Mouse (Mus musculus) intestine, embryonic 15.5 days (tissue): ENCODE data around the gene Hoxc5. TPM values are rescaled to one million over a fixed set of nuclear protein-coding genes. Genes with fewer than 3 reads are reported as not detected.

Experiments
- ATAC-seq: fragments of 200-750 bp; cut with Nextera tagmentation; 2 replicates; pipeline ENCODE4 v1.8.0; 2017; ENCODE audit warnings: moderate TSS enrichment, moderate library complexity
- H3K27ac ChIP-seq: fragments of 300-500 bp; sonication (generic); 2 replicates; pipeline ENCODE4 v1.5.1; 2015; ENCODE audit warnings: mild to moderate bottlenecking, inconsistent platforms
- H3K27me3 ChIP-seq: fragments of 300-500 bp; sonication (generic); replicated peaks from 2 replicates; pipeline ENCODE4 v1.6.1; 2015; ENCODE audit warnings: inconsistent platforms
- H3K36me3 ChIP-seq: fragments of 300-500 bp; sonication (generic); 2 replicates; pipeline ENCODE4 v1.6.1; 2015; ENCODE audit warnings: inconsistent platforms
- H3K4me1 ChIP-seq: fragments of 300-500 bp; sonication (generic); replicated peaks from 2 replicates; pipeline ENCODE4 v1.6.1; 2015; ENCODE audit warnings: inconsistent platforms
- H3K4me2 ChIP-seq: fragments of 300-500 bp; sonication (generic); replicated peaks from 2 replicates; pipeline ENCODE4 v1.6.1; 2015; ENCODE audit warnings: mild to moderate bottlenecking, inconsistent platforms
- H3K4me3 ChIP-seq: fragments of 300-500 bp; sonication (generic); replicated peaks from 2 replicates; pipeline ENCODE4 v1.5.1; 2015; ENCODE audit warnings: inconsistent platforms
- H3K9ac ChIP-seq: fragments of 300-500 bp; sonication (generic); 2 replicates; pipeline ENCODE4 v1.6.1; 2015; ENCODE audit warnings: inconsistent platforms
- H3K9me3 ChIP-seq: fragments of 300-500 bp; sonication (generic); 2 replicates; pipeline ENCODE4 v1.6.1; 2016; ENCODE audit warnings: inconsistent platforms
- WGBS: fragments of 180-500 bp; shearing (Covaris S2); methylation state at CpG from one replicate; pipeline ENCODE4 v1.1.7; 2015; 5-methylcytosine and 5-hydroxymethylcytosine counted together
- polyA plus RNA-seq: library from polyadenylated mRNA; unstranded; fragments of >200 nt; fragmentation: Nextera tagmentation; extraction: Ambion mirVana; gene quantifications from 2 replicates; pipeline ENCODE4 v1.2.1, GENCODE M21; 2015

The Hoxc5 gene
- polyA plus RNA-seq, 1 experiment from 2014 or later = 10.1 TPM

DNA sequence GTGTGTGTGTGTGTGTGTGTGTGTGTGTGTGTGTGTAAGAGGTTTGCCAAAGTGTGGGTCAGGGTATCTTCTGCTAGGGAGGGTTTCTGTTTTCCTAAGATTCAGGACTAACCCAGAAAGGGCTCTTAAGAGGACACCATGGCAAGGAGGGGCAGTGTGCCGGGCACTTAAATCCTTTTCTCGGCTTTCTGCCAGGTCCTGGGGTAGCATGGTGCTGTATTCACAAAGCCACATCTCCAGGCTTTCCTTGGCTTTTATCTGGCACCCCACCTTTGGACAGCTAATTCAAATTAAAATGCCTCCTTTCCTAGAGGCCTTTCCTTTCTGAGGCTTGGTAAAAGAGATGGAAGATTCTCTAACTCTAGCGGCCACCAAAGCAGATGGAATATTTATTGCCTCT lies 72.4 kb downstream of the Hoxc5 start:
- peaks cover 18% of the 10 kb centered on the region for H3K4me1 ChIP-seq
- no peak overlapping the region for H3K9ac ChIP-seq
- no peak for ATAC-seq
- H3K27ac ChIP-seq = no peak overlapping the region; the same call in 1 of the 2 replicates
- H3K27me3 ChIP-seq = peaks cover 64% of the 10 kb centered on the region
- H3K9me3 ChIP-seq = no peaks in the 10 kb centered on the region
- H3K36me3 ChIP-seq = no peaks in the 10 kb centered on the region
- 23% methylated on average over 3 of the region's 3 CpGs for WGBS
- no peak overlapping the region for H3K4me3 ChIP-seq
- H3K4me2 ChIP-seq = no peak overlapping the region

DNA sequence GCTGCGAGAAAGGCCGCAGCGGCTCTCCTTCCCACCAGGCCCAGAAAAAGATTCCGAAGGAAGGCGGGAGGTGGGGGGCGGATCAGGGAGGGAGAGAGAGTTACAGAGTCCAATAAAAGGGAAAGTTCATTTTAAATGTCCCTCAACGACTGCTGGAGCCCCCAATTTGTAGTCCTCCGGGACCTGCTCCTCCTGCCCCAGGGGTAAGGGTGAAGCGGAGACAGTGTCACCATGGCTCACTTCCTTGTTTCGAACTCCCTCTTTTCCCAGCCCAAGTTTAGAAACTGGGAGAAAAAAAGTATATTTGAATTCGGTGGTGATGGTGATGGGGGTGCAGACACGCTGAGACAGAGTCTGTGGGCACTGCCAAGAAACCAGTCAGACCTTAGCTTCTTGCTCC lies 73.4 kb downstream of the Hoxc5 start:
- Histone ChIP-seq H3K4me2 (peak overlapping the region; percentile 48), H3K9me3 (no peaks in the 10 kb centered on the region), H3K27me3 (peaks cover 60% of the 10 kb centered on the region), H3K9ac (no peak overlapping the region), H3K4me3 (no peak overlapping the region), H3K4me1 (peaks cover 12% of the 10 kb centered on the region; the same call in 1 of the 2 replicates), H3K27ac (peak overlapping the region; percentile 57; the same call in 1 of the 2 replicates), H3K36me3 (no peaks in the 10 kb centered on the region)
- WGBS = 30% methylated on average over 12 of the region's 12 CpGs
- no peak for ATAC-seq

DNA sequence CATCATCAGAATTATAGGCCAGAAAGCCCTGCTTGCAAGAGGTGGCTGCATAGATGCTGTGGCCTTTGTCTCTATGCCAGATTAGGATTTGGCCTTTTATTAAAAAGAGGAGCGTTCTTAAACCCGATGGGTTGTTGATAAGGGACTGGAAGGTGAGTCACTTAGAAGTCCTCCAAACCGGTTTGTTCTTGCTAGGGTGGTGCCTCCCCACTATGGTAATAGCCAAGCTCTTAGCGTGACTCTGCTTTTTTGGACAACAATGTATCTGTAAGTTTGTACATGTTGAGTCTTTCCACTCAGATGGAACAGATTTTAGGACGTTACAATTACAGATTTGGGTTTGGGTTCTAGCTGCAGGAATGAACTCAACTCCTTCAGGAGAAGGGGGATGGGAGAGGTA lies 74.4 kb downstream of the Hoxc5 start:
- Histone ChIP-seq H3K27me3 (peaks cover 50% of the 10 kb centered on the region), H3K27ac (no peak overlapping the region)
- WGBS = 40% methylated on average over 5 of the region's 5 CpGs

DNA sequence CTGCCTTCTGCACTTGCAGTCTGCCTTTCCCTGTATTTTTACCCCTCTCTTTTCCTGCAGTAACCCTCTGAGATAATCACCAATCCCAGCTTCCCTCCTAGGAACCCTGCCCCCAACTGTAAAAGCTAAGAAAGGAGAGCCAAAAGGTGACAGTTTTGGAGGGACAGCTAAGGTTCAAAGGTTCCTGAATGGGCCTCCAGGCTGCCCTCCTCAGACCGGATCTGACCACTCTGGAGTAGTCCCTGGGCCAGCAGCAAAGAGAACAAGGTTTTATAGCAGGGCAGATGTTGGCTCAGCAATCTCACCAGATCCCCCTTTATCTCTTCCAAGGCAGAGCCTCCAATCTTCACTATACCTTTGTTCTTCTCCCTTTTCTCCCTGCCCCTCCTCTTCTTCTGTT lies 75.0 kb downstream of the Hoxc5 start:
- Histone ChIP-seq H3K27me3 (peaks cover 46% of the 10 kb centered on the region), H3K4me2 (no peak overlapping the region), H3K9ac (no peak overlapping the region), H3K27ac (no peak overlapping the region), H3K9me3 (no peaks in the 10 kb centered on the region), H3K4me1 (peaks cover 12% of the 10 kb centered on the region; the same call in 1 of the 2 replicates), H3K4me3 (no peak overlapping the region), H3K36me3 (no peaks in the 10 kb centered on the region)
- WGBS = 18% methylated on average over 1 of the region's 1 CpGs
- no peak for ATAC-seq

More for the DNA sequence above, 74.4 kb downstream of the Hoxc5 start:
- ATAC-seq = no peak
- H3K4me1 ChIP-seq = peaks cover 12% of the 10 kb centered on the region; the same call in 1 of the 2 replicates
- H3K4me3 ChIP-seq = no peak overlapping the region
- H3K9ac ChIP-seq = no peak overlapping the region
- H3K9me3 ChIP-seq = no peaks in the 10 kb centered on the region
- H3K36me3 ChIP-seq = no peaks in the 10 kb centered on the region
- H3K4me2 ChIP-seq = no peak overlapping the region

DNA sequence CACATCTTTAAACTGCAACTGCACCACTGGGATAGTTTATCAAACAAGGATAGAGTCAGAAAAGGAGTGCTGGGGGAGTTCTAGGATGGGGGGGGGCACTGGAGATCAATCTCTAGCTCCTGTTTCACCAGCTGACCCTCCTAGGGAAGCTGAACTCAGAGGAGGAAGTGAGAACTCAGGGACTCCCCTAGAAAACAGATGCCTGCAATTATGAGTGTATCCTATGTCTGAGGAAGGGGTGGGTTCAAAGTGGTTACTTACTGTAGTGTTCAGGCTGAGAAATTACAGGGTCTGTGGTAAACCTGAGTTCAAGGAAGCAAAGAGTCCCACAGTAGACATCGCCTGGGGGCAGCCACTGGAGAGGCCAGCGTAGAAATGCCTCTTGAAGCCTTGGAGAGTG lies 84.4 kb downstream of the Hoxc5 start:
- 76% methylated on average over 2 of the region's 2 CpGs for WGBS
- no peak overlapping the region for H3K27ac ChIP-seq

DNA sequence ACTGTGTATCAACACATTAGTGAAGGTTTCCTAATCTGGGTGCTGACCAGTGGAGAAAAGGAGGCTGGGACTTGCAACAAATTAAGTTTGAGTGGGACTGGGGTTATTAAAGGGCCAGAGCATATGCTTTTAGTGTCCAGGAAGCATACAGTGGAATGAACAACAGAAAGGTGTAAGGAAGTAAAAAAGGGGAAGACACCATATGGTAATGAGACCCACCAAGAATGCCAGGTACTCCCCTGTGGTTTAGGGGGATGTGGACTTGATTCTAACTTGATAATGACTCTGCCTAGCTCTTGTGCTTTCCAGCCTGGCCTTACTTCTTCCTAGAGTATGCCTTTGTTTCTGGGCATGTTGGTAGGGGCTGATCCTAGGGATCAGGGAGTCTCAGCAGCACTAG lies 86.0 kb downstream of the Hoxc5 start:
- Histone ChIP-seq H3K9ac (no peak overlapping the region), H3K36me3 (no peaks in the 10 kb centered on the region), H3K4me2 (no peak overlapping the region), H3K27me3 (peaks cover 21% of the 10 kb centered on the region), H3K4me1 (peaks cover 12% of the 10 kb centered on the region; the same call in 1 of the 2 replicates), H3K4me3 (no peak overlapping the region), H3K9me3 (no peaks in the 10 kb centered on the region), H3K27ac (no peak overlapping the region)
- ATAC-seq = no peak

More for the DNA sequence above, 84.4 kb downstream of the Hoxc5 start:
- H3K4me3 ChIP-seq = no peak overlapping the region
- no peak overlapping the region for H3K9ac ChIP-seq
- H3K4me2 ChIP-seq = no peak overlapping the region
- H3K4me1 ChIP-seq = 0 out of 2 replicates have a peak, but pooled peaks cover 8% of the 10 kb centered on the region
- no peaks in the 10 kb centered on the region for H3K36me3 ChIP-seq
- H3K27me3 ChIP-seq = peaks cover 21% of the 10 kb centered on the region
- no peak for ATAC-seq
- H3K9me3 ChIP-seq = no peaks in the 10 kb centered on the region

DNA sequence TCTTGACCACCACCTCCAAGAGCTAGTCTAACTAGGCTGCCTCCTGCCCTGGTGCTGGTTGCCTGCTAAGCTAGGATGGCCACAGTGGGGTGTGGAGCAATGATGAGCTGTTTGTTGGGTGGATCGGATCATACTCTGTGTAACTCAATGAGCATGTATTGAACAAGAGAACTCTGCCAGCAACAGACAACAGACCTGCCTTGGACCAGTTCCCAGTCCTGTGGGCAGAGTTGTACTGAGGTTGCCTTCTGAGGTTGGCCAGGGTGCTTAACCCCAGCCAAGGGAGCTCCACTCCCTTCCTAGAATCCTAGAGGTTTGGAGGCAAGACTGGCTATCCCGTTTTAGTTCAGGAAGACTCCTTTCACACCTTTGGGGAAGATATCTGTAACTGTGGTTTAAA lies 89.2 kb downstream of the Hoxc5 start:
- Histone ChIP-seq H3K4me1 (peaks cover 17% of the 10 kb centered on the region), H3K36me3 (no peaks in the 10 kb centered on the region), H3K9ac (no peak overlapping the region), H3K4me3 (no peak overlapping the region), H3K9me3 (no peaks in the 10 kb centered on the region), H3K27me3 (peaks cover 18% of the 10 kb centered on the region), H3K4me2 (no peak overlapping the region), H3K27ac (no peak overlapping the region)
- ATAC-seq = no peak
- WGBS = 63% methylated on average over 2 of the region's 2 CpGs

DNA sequence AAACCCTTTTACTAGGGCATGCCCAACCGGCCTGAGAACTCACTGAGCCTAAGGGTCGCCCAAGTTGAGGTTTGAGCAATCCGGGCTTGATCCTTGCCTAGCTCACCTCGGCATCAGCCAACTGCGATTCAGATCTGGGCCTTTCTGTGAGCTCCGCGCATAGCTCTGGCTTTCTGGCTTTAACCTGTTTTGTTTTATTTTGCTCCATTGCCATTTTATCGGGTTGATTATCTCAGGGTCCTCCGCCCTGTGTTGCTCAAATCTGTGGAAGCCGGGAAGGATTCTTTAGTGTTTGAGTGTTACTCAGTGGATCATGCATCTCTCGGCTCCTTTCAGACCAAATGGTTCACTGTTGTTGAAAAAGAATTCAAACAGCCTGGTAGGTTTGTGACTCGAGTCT lies 91.5 kb downstream of the Hoxc5 start:
- Histone ChIP-seq H3K27ac (peak overlapping the region; percentile 92), H3K9ac (peak overlapping the region; percentile 38), H3K4me1 (peaks cover 20% of the 10 kb centered on the region), H3K9me3 (no peaks in the 10 kb centered on the region), H3K27me3 (peaks cover 12% of the 10 kb centered on the region; the same call in 1 of the 2 replicates), H3K36me3 (no peaks in the 10 kb centered on the region), H3K4me3 (0 out of 2 replicates have a peak overlapping the region, but pooled peaks have one; percentile 25), H3K4me2 (peak overlapping the region; percentile 64)
- 23% methylated on average over 12 of the region's 12 CpGs for WGBS
- no peak for ATAC-seq

DNA sequence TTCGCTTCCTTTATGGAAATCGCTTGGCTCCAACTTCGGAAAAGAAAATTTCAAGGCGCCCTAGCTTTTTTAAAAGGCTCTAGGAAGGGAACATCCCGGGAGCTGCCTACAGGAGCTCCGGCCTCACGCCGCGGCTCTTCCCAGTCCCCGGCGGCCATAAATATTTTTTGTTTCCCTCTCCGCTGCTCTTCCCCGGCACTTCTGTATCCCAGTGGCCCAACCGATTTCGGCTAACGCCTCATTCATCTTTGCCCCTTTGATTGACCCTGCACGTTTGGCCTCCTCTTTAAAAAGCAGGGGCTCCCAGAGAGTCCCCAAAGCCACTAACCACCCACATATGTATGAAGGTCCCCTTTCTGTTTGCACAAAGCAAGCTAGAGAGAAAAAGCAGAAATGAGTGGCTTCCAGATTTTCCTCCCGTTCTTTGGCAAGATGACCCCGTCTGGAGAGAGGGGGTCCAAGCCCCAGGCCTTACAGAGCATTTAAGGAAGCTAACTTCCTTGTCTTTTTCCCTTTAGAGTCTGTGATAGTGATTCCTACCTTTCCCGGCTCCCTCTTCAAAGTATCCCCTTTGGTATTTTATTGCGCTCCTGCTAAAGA lies 92.2 kb downstream of the Hoxc5 start:
- H3K27ac ChIP-seq = peak overlapping the region; percentile 92
- peak overlapping the region; percentile 43 for H3K9ac ChIP-seq
- peak overlapping the region; percentile 25 for H3K4me3 ChIP-seq
- no peaks in the 10 kb centered on the region for H3K36me3 ChIP-seq
- no peak for ATAC-seq
- WGBS = 7% methylated on average over 21 of the region's 21 CpGs
- H3K4me1 ChIP-seq = peaks cover 20% of the 10 kb centered on the region
- H3K9me3 ChIP-seq = no peaks in the 10 kb centered on the region
- peaks cover 12% of the 10 kb centered on the region; the same call in 1 of the 2 replicates for H3K27me3 ChIP-seq
- peak overlapping the region; percentile 64 for H3K4me2 ChIP-seq

DNA sequence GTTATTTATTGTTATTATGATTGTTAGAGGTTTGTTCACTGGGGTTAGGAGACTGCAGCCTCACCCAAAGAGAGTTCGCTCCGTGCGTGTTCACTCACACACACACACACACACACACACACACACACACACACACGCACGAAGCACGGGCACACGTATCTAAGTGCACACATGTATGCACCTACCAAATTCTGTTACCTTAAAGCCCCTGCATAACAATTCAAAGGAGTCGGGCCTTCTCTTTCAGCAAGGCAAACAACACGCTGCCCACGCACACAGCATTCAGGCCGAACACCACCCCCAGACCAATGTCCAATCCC lies 92.7 kb downstream of the Hoxc5 start:
- H3K27ac ChIP-seq = peak overlapping the region; percentile 92
- H3K9me3 ChIP-seq = no peaks in the 10 kb centered on the region
- 23% methylated on average over 11 of the region's 11 CpGs for WGBS
- H3K9ac ChIP-seq = peak overlapping the region; percentile 43; the same call in 1 of the 2 replicates
- peak overlapping the region; percentile 64 for H3K4me2 ChIP-seq
- peaks cover 10% of the 10 kb centered on the region; the same call in 1 of the 2 replicates for H3K27me3 ChIP-seq
- H3K4me3 ChIP-seq = peak overlapping the region; percentile 25
- peak; percentile 38; the same call in 1 of the 2 replicates for ATAC-seq
- peaks cover 18% of the 10 kb centered on the region for H3K4me1 ChIP-seq
- H3K36me3 ChIP-seq = no peaks in the 10 kb centered on the region

DNA sequence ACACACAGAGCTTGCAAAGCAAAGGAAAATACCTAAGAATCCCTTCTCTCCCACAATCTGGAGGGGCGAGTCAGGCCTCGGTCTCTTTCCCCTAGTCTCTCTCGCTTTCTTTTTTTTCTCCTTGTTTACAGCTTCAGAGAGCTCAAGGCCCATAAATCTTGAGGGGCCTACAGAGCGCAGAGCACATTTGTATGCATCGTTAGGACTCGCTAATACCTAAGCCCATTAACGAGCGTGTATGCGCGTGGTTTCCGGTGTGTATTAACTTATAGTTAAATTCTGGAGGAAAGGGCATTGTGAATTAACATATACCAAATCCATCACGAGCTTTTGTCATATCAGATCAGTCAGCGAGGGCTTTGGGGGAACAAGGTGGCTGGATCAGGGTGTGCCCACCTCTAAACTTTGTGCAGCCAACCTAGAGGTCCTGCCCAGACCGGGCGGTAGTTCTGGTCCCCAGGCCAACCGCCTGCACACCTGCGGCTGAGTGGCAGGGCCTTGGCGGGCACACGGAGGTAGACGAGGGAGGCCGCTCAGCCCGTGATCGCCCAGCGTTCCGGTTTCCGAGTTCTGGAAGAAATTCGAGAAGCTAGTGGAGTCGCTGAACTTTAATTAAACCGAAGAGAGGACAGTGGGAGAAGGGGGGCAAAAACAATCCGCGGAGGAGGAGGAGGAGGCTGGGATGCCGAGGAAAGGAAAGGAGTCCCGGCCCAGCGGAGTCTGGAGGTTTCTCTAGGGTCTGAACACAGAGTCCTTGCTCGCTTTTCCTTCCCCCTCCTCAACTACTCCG lies 93.3 kb downstream of the Hoxc5 start:
- no peaks in the 10 kb centered on the region for H3K36me3 ChIP-seq
- H3K4me1 ChIP-seq = peaks cover 20% of the 10 kb centered on the region
- WGBS = 8% methylated on average over 36 of the region's 36 CpGs
- peak overlapping the region; percentile 26 for H3K4me3 ChIP-seq
- peaks cover 10% of the 10 kb centered on the region; the same call in 1 of the 2 replicates for H3K27me3 ChIP-seq
- no peaks in the 10 kb centered on the region for H3K9me3 ChIP-seq
- H3K27ac ChIP-seq = peak overlapping the region; percentile 92
- H3K9ac ChIP-seq = peak overlapping the region; percentile 43; the same call in 1 of the 2 replicates
- ATAC-seq = peak; percentile 63
- H3K4me2 ChIP-seq = peak overlapping the region; percentile 64

DNA sequence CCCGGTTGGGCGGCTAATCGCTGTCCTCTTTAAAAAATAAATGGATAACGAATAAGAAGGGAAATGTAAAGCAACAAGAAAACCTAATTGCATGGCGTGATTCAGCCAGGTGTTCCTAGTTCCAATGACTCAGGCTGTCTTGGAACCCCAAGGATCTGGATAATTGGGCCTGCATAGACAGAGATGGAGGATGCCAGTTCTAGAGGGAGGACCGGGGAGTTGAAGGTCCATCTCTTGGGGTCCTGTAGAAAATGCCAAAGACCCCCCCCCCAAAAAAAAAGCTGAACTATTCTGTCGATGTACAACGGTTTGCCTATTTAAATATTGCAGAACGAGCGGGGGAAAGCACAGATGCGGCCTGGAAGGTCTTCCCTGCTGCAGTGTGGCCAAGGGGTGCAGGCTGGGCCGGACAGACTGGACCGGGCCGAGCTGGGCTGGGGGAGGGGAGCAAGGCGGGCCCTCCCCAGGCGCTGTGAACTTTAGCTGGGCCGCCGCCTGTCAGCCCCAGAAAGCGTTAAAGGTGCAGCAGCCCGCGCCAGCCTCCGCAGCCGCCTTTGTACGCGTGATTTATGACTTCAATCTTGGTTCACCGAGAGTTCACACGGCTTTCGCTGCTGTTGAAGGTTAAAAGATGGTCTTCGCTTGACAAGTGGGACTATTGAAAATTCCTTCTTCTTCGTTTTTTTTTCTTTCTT lies 94.0 kb downstream of the Hoxc5 start:
- peaks cover 23% of the 10 kb centered on the region for H3K4me1 ChIP-seq
- no peaks in the 10 kb centered on the region for H3K36me3 ChIP-seq
- 2% methylated on average over 30 of the region's 30 CpGs for WGBS
- H3K4me2 ChIP-seq = peak overlapping the region; percentile 64
- peak overlapping the region; percentile 43; the same call in 1 of the 2 replicates for H3K9ac ChIP-seq
- peak overlapping the region; percentile 26 for H3K4me3 ChIP-seq
- H3K9me3 ChIP-seq = no peaks in the 10 kb centered on the region
- peak overlapping the region; percentile 92 for H3K27ac ChIP-seq
- H3K27me3 ChIP-seq = peaks cover 9% of the 10 kb centered on the region; the same call in 1 of the 2 replicates
- peak; percentile 56 for ATAC-seq
